Mouse (Mus musculus) liver, postnatal 0 days (tissue): ENCODE measurements around the gene Dag1.

Experiments
- CTCF ChIP-seq: sonication (generic); IDR thresholded peaks from 2 replicates; pipeline ENCODE4 v1.5.1; 2016; ENCODE audit warnings: antibody characterized with exemption, low read depth
- EP300 ChIP-seq: IDR thresholded peaks from 2 replicates; pipeline ENCODE4 v1.6.1; 2016; ENCODE audit warnings: antibody characterized with exemption, low read depth, mild to moderate bottlenecking

DNA sequence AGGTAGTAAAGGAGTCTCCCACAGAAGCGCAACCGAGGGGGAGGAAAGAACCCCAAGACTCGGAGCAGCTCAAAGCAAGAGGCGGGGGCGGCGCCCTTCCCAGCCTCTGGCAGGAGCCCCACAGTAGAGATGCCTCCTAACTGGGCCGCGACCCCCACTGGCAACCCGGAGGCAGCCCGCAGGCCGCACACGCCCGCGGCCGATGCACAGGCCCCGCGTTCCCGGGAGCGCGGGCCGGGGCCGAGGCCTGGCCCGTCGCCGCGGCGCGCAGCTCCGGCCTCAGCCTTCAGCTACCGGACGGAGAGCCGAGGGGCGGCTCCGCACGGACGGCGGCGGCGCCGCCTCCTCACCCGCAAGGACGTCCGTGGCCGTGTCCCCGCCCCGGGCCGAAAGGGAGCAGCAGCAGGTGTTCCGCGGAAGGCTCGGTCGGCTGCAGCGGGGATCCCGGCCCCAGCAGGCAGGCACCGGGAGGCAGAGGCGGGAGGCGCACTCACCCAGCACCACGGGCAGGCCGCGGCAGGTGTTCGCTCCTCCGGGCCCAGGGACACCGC is 552 bp downstream of the Dag1 start:
- no peak for TF ChIP-seq CTCF
- no peak for TF ChIP-seq EP300
